Mouse (Mus musculus) right cerebral cortex, postnatal 4 days (tissue): ENCODE data around the gene Gm49384.
"Not testable (repeated sequence)": the region's sequence is repeated elsewhere in the genome, so short reads cannot be mapped to it uniquely, and the experiment has no call there.

Experiments used
- DNase-seq: peaks from one replicate; pipeline ENCODE4 v3.0.0-alpha.2; 2022

The Gm49384 gene

DNA sequence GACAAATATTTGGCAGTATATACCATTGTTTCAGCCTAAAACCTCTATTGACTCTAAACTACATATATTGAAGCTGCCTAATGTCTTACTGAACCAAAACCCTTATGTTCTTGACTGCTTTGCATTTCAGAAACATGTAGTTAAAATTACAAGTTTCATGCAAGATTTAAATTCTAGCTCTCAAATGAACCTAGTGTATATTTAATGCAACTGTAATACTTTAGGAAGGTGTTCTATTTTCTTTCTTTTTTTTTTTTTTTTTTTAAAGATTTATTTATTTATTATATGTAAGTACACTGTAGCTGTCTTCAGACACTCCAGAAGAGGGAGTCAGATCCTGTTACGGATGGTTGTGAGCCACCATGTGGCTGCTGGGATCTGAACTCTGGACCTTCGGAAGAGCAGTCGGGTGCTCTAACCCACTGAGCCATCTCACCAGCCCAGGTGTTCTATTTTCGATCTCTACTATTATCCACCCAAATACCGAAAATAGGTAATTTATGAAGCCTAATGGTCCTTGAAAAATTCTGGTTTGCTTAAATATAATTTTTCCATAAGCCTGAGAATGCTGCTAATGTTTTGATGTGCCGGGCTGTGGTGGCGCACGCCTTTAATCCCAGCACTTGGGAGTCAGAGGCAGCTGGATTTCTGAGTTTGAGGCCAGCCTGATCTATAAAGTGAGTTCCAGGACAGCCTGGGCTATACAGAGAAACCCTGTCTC is 37.0 kb downstream of the Gm49384 start:
- not testable (repeated sequence) for DNase-seq

DNA sequence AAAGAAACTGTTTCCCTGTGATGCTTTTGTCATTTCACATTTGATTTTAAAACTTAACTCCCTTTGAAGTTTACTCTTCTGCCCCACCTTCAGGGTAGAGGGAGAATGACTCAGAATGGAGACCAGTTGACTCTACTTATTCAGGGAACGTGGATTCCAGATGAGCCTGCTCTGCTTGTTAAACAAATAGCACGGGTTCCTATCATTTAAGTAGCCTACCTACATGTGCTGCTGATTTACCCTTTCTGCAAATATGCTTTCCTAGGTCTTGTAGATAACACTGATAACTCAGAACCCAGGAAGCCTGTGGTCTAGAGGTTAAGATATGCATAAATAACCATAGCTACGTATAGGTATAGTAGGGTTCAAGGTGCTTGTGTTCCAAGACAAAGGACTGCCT is 39.2 kb downstream of the Gm49384 start:
- DNase-seq = no peak

DNA sequence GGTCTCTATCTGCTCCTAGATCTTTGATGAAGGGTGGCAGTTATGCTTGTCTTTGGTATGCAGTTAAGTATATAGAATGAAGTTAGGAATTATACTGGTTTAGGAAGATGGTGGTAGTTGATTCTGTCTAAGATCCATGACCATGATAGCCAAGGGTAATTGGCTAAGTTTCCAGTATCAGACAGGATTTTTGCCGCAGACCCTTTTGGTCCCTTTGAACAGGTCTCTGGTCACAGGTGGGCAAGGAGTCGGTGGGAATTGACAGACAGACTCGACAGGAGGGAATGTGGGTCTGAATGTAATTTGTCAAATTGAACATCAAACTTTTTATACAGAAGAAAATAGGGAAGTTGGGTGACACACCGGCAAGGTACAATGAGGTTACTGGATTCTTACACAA is 40.5 kb downstream of the Gm49384 start:
- DNase-seq = not testable (repeated sequence)

DNA sequence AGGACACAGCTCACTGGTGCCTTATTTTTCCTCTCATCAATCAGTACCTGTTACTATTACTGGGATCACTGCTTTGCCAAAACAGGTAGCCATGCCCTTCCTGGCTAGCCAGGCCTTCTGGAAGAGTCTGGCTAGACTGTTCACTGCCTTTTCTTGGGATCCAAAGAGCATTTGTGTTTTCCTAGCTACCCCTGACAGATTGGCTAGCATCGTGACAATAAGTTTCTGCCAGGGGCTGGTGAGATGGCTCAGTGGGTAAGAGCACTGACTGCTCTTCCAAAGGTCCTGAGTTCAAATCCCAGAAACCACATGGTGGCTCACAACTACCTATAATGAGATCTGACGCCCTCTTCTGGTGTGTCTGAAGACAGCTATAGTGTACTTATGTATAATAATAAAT is 43.4 kb downstream of the Gm49384 start:
- DNase-seq = not testable (repeated sequence)

DNA sequence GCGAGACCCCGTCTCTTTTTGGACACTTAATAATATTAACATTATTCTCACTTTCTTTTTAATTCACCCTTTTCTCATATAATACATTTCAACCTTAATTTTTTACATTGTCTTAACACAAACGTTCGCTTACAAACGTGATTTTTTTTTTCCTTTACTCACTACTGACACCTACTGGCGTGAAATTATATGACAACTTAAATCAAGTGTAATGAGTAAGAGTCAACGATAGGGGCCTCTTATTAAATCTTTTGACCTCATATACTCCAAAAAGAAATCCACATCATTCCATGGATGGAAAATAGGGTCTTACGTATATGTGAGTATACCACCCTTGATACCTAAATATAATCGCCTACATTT is 44.5 kb downstream of the Gm49384 start:
- no peak for DNase-seq

DNA sequence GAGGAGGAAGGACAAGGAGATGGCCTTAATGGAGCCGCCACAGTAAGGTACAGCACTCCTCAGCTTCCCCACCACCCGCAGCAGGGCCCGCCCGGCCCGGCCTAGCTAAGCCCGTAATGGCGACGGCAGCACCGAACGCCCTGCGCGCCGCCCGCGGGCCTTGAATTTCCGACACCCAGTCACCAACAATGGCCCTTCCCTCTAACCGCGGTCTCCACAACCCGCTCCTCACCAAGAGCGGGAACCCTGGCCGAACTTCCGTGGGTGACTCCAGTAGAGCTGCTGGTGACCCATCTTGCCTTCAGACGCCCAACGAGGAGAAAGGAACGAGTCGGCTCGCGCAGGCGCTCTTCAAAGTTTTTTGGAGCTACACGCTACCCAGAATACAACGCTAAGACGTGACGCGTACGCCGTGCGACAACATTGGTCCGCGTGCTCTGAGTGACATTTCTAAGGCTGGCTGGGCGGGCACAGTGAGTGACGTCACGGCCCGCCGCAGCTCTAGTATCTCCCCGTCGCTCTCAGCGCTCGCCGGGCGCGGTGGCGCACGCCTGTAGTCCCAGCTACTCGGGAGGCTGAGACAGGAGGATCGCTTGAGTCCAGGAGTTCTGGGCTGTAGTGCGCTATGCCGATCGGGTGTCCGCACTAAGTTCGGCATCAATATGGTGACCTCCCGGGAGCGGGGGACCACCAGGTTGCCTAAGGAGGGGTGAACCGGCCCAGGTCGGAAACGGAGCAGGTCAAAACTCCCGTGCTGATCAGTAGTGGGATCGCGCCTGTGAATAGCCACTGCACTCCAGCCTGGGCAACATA is 45.1 kb downstream of the Gm49384 start, which contains the start of gene Rps29:
Gene Rps29, minus strand, starts transcription at position 422 of the 813 bp plus-strand sequence.
- DNase-seq = peak; percentile 94

DNA sequence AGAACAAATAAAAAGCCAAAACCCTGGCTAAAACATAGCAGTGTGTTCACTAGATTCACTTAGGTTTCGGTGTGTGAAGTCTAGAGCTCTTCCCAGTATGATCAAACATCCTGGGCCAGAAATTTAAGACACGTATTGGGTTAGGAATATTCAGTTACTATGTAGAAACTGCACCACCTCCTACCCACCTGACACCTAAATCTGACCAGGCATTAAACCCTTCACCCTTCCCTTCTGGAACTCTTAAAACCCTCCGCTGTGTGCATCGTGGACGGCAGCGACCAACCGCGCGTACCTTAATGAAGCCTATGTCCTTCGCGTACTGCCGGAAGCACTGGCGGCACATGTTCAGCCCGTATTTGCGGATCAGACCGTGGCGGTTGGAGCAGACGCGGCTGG is 45.7 kb downstream of the Gm49384 start:
- DNase-seq = no peak

DNA sequence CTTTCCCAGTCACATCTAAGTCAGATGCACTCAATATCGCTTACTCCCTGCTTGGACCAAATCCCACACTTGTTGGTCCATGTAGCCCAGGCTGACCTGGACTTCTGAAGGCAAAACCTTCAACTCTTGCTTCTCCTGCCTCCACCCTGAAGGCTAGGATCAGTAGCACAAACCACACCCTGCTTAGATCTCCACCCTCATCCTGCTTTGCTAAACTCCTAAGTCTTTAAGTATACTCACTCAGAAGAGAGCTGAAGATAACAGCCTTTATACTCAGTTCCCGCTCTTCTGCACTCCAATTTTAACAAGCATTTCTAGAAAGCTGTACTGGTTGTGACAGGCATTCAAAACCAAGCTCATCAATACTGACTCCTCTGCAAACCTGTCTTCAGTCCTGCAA is 47.0 kb downstream of the Gm49384 start:
- DNase-seq = no peak

DNA sequence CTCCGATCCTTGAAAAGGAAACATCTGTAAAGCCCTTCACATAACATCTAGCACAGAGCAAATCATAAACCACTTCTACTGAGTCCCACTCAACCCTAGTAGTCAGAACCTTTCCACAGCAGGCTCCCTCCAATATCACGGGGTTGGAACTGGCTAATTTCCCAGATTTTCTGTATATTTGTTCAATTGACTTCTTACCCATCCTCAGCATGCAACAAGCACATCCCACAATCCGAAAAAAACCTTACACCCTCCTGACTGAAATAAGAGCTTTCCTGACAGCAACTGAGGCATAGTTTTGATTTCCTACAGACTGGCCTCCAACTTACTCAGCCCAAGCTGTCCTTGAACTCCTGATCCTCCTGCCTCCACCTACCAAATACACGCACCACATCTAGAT is 47.6 kb downstream of the Gm49384 start:
- DNase-seq = no peak

DNA sequence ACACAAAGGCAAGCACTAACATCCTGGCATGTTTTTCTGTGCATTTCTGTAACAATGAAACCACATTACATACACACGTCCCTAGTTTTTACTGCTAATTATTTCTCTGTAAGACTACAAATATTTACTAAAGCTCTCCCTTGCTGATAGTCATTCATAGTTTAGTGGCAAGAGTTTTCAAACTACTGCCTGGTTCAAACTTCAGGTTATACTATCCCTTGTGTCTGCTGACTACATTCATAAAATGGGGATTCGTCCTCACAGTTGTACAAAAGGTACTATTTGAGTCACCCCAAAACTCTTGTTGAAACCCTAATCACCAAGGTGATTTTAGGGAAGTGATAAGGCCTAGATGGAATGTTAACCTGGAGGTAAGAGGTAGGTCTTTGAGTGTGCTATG is 48.1 kb downstream of the Gm49384 start:
- no peak for DNase-seq

DNA sequence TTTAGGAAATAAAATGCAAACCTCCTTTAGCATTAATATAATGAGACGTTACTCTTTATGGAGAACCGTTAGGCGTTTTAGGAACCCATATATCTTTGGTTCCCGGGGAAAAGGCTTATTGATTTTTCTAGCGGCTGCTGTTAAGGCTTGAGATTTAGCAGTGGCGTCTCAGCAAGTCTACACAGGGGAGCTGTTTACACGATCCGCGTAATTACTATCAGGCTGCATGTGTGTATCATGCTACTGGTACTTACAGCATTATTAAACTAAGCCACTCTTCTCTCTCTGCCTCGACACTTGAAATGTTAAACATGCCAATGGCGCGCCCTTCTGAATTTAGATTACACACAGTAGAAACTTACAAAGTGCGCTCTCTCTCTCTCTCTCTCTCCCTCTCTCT is 54.0 kb downstream of the Gm49384 start:
- no peak for DNase-seq

DNA sequence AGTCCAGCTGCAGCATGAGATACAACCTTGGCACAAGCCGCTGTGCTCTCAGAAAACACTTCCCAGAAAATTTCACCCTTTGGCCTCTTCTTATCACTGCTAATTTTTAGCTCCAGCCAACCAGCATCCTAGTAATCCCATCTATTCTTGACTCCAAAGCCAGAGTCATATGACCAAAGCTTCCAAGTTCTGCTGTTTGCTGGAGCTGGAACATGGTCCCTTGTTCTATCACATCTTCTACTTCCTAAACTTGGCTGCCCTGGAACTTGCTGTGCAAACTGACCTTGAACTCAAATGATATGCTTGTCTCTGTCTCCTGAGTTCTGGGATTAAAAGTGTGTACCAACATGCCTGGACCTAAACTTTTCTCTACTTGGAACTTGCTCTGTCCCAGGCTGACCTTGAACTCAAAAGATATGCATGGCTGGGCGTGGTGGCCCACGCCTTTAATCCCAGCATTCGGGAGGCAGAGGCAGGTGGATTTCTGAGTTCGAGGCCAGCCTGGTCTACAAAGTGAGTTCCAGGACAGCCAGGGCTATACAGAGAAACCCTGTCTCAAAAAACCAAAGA is 56.8 kb downstream of the Gm49384 start:
- no peak for DNase-seq

DNA sequence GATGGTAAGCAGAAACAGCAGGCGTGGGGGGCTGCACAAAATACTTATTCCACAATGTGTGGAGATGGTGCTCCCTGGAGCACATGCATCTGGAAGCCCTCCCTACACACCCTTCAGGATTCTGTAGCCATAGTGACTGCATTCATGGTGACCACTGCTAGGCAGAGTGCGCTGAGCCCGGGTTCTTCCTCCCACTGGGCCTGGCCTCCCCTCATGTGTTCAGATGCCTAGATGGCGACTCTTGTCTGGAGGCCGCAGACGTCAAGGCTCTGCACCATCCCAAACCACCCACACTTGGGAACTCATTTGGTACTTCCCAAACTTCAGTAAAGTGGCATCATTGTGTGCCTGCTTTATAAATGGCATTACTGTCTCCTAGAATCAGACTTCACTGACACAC is 60.6 kb downstream of the Gm49384 start:
- DNase-seq = no peak

DNA sequence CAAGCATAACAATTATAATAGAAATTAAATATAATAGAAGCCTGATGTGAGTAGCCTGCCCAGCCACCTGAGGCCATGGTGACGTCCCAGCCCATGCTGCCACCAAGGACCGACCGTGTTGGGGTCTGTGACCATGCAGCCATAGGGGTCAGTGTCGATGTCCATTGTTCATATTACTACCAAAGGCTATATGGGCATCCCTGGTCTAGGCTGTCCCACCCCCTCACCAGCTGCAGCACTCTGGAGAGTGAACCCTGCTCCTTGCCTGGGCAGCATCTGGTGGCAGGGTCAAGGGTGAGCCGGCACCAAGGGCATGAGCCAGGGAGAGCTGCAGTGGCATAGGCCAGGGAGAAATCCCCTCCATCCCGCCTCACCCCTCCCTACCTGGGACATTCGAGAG is 64.2 kb downstream of the Gm49384 start:
- DNase-seq = no peak
